Mouse (Mus musculus): Measurements from ENCODE around the gene Gm12830. TPM values are rescaled to one million over a fixed set of nuclear protein-coding genes. Genes with fewer than 3 reads are reported as not detected.

Gm12830 gene
- polyA plus RNA-seq, 1 experiment from 2014 or later, result not detected

DNA sequence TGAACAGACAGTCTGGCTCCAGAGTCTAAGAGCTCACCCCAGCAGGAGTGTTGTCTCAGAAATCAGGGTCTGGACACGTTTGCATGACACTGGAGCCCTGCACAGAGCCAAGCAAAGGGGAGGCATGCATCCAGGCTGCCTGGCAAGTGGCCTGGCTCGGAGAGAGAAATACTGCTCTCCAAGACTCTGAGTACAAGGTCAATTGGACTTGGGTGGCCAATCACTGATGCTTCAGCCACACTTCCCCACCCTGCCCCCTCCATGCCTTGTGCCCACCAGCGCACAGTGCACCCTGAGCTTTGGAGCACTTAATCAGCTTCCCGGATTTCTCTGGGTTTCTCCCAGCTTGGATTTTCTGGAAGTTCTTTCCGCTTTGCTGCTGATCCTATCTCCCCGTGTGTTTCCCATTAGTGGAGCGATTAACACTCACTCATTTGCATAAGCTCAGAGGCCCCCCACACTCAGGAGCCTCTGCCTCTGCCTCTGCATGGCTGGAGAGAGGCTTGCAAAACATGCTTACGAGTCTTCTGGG, 55.0 kb downstream of the Gm12830 start:
- no peaks in the 10 kb centered on the region for H3K9me3 ChIP-seq (ENCODE audit: control insufficient read depth, low read length)
- peak; percentile 51; the same call in 1 of the 2 replicates for ATAC-seq (ENCODE audit: low FRiP score)
- no peak for DNase-seq (ENCODE audit: low spot score)

DNA sequence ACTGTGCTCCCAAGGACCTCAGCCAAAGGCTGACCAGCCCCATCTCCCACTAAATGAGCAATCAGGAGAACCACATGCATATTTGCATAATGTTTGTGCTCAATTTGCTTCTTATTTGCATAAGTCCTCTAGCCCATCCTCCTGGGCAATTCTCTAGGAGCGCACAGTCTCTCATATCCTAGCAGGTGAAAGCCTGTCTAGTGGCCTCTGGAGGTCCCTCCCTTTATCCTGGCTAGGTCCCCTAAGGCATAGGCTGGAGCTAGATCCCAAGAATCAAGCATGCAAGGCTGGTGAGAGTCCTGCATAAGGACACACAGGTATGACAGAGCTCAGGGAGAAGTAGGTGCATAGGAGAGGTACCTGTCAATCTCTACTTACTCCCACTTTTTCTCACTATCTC, 60.7 kb downstream of the Gm12830 start:
- Histone ChIP-seq H3K4me2 (replicated peaks) (no peak overlapping the region), H3K9me3 (ENCODE audit: control insufficient read depth, low read length) (no peaks in the 10 kb centered on the region), H3K27me3 (ENCODE audit: control insufficient read depth, insufficient read depth, low read length) (no peaks in the 10 kb centered on the region), H3K4me3 (replicated peaks; ENCODE audit: low read length) (no peak overlapping the region), H3K27ac (no peak overlapping the region), H3K36me3 (replicated peaks; ENCODE audit: control insufficient read depth, insufficient read depth) (no peaks in the 10 kb centered on the region), H3K4me1 (replicated peaks; ENCODE audit: control insufficient read depth, insufficient read depth, low read length) (no peaks in the 10 kb centered on the region), H3K9ac (no peak overlapping the region)
- ATAC-seq (ENCODE audit: low FRiP score) (no peak), DNase-seq (ENCODE audit: low spot score) (no peak)
- WGBS, result 59% methylated on average over 1 of the region's 1 CpGs

More for the DNA sequence above, 55.0 kb downstream of the Gm12830 start:
- H3K27ac ChIP-seq, result no peak overlapping the region
- H3K9ac ChIP-seq, result no peak overlapping the region
- H3K4me1 ChIP-seq (replicated peaks; ENCODE audit: control insufficient read depth, insufficient read depth, low read length), result no peaks in the 10 kb centered on the region
- no peak overlapping the region for H3K4me3 ChIP-seq (replicated peaks; ENCODE audit: low read length)
- no peaks in the 10 kb centered on the region for H3K27me3 ChIP-seq (ENCODE audit: control insufficient read depth, insufficient read depth, low read length)
- 31% methylated on average over 8 of the region's 8 CpGs for WGBS
- no peaks in the 10 kb centered on the region for H3K36me3 ChIP-seq (replicated peaks; ENCODE audit: control insufficient read depth, insufficient read depth)
- no peak overlapping the region for H3K4me2 ChIP-seq (replicated peaks)

DNA sequence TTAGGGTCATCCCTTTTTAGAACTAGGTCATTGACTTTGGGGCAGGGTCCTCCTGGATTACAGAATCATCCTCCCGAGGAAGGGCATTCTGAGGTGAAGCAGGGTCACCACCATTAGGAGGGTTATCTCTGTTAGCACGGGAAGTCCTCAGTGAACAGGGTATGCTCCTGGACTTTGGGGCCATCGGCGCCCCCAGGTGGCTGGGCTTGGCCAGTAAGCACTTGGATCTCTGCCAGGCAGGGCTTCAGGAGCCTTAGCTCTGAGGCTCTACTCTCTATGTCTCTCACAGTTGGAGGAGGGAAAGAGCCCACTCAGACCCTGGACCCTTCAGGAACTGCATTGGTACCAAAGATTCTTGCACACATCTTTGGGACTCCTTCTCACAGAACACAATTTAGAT, 76.3 kb downstream of the Gm12830 start:
- Histone ChIP-seq H3K4me3 (replicated peaks; ENCODE audit: low read length) (no peak overlapping the region), H3K9ac (no peak overlapping the region), H3K9me3 (ENCODE audit: control insufficient read depth, low read length) (no peaks in the 10 kb centered on the region), H3K36me3 (replicated peaks; ENCODE audit: control insufficient read depth, insufficient read depth) (no peaks in the 10 kb centered on the region), H3K27ac (no peak overlapping the region), H3K4me1 (replicated peaks; ENCODE audit: control insufficient read depth, insufficient read depth, low read length) (no peaks in the 10 kb centered on the region), H3K27me3 (ENCODE audit: control insufficient read depth, insufficient read depth, low read length) (peaks cover 62% of the 10 kb centered on the region), H3K4me2 (replicated peaks) (no peak overlapping the region)
- 16% methylated on average over 4 of the region's 4 CpGs for WGBS
- no peak for DNase-seq (ENCODE audit: low spot score)
- ATAC-seq (ENCODE audit: low FRiP score), result no peak

DNA sequence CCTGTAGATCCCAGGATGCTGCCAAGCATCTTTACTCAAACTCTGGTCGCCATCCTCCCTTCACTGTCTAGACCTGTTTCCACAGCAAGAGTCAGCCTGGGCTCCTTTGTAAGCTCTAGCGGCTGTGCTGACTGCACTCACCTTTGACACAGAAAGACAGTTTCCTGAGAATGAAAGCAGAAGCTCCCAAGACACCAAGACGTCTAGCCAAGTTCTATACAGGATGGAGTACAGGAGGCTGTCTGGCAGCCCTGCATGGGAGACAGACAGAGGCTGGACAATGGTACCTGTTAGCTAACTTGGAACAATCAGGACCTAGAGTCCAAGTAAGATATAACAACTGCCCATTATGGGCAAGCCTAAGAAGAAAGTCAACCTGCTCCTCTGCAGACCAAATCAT, 78.4 kb downstream of the Gm12830 start:
- H3K9me3 ChIP-seq (ENCODE audit: control insufficient read depth, low read length), result no peaks in the 10 kb centered on the region
- H3K27ac ChIP-seq, result no peak overlapping the region
- 7% methylated on average over 3 of the region's 3 CpGs for WGBS
- no peak for DNase-seq (ENCODE audit: low spot score)
- peaks cover 82% of the 10 kb centered on the region for H3K27me3 ChIP-seq (ENCODE audit: control insufficient read depth, insufficient read depth, low read length)
- no peak overlapping the region for H3K4me3 ChIP-seq (replicated peaks; ENCODE audit: low read length)
- no peaks in the 10 kb centered on the region for H3K36me3 ChIP-seq (replicated peaks; ENCODE audit: control insufficient read depth, insufficient read depth)
- no peak overlapping the region for H3K9ac ChIP-seq
- no peak overlapping the region for H3K4me2 ChIP-seq (replicated peaks)
- H3K4me1 ChIP-seq (replicated peaks; ENCODE audit: control insufficient read depth, insufficient read depth, low read length), result no peaks in the 10 kb centered on the region
- ATAC-seq (ENCODE audit: low FRiP score), result no peak

DNA sequence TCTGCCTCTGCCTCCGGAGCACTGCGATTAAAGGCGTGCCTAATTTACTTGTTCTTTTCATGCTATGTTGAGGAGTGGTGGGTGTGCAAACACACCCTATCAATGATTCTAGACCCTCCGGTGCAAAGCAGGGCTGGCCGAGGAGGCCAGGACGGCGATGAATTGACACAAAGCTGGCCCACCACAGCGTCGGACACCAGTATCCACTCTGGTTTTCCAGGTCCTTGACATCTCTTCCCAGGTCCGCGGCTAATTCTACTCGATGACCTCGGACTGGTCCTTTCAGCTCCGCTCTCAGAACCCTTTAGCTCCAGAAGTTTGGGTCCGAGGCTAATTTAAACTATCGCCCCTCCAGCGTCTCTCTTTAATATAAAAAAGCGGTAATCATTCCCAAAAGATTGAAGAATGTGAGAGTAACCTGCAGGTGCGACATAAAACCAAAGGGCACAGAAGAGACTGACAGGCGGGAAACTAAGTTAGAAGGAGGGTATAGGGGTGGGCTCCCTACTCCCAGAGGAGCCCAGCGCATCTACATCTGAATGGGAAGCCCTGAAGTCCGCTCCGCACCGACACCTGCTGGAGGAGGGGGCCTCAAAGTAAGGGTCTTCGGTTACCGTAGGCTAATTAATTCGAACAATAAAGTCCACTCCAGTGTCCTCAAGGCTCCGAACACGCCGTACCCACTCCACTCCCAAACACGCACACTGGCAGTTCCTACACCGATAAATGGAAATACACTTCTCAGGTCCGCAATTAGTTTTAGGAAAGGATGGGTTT, 79.5 kb downstream of the Gm12830 start:
- DNase-seq (ENCODE audit: low spot score), result no peak
- no peak for ATAC-seq (ENCODE audit: low FRiP score)
- 2% methylated on average over 33 of the region's 33 CpGs for WGBS

DNA sequence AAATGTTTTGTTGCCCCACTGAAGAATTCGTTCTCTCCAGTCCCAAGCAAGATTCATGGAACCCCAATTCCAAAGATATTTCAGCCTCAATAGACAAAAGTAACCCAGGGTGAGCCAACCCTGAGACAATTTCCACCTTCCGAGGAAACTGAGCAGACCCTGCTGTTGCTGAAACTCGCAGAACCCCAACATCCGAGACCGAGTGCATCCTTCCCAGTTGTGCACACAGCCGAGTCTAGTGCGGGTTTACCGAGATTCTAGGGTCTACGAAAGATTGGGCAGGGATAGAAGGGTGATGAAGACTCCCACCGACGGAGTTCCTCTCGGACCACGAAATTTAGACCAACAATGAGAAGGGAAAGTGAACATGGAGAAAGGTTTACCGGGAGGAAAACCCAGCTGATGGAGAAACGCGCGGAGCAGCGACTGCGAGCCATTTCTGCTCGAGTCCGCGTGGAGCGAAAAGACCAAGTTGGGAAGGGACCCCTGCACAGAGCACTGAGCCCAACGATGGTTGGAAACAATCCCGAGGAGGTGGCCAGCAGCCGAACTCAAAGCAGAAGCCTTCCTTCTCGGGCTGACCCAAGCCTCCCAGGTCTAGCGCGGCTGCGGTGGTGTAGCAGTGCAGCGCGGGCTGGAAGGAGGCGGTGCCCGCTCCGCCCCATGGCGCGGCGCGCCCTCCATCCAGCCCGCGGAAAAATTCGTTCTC, 80.3 kb downstream of the Gm12830 start:
- under 1% methylated on average over 41 of the region's 42 CpGs for whole genome bisulfite sequencing
- Histone ChIP-seq H3K4me2 (replicated peaks) (peak overlapping the region; percentile 3; the same call in 1 of the 2 replicates), H3K4me1 (replicated peaks; ENCODE audit: control insufficient read depth, insufficient read depth, low read length) (no peaks in the 10 kb centered on the region), H3K9me3 (ENCODE audit: control insufficient read depth, low read length) (no peaks in the 10 kb centered on the region), H3K9ac (no peak overlapping the region), H3K27ac (no peak overlapping the region), H3K27me3 (ENCODE audit: control insufficient read depth, insufficient read depth, low read length) (peaks cover 97% of the 10 kb centered on the region), H3K36me3 (replicated peaks; ENCODE audit: control insufficient read depth, insufficient read depth) (no peaks in the 10 kb centered on the region), H3K4me3 (replicated peaks; ENCODE audit: low read length) (no peak overlapping the region)
- DNase-seq (ENCODE audit: low spot score) (no peak), ATAC-seq (ENCODE audit: low FRiP score) (no peak; the same call in 1 of the 2 replicates)

More for the DNA sequence above, 79.5 kb downstream of the Gm12830 start:
- Histone ChIP-seq H3K4me1 (replicated peaks; ENCODE audit: control insufficient read depth, insufficient read depth, low read length) (no peaks in the 10 kb centered on the region), H3K27me3 (ENCODE audit: control insufficient read depth, insufficient read depth, low read length) (peaks cover 94% of the 10 kb centered on the region), H3K9ac (no peak overlapping the region), H3K4me3 (replicated peaks; ENCODE audit: low read length) (no peak overlapping the region), H3K27ac (no peak overlapping the region), H3K9me3 (ENCODE audit: control insufficient read depth, low read length) (no peaks in the 10 kb centered on the region), H3K36me3 (replicated peaks; ENCODE audit: control insufficient read depth, insufficient read depth) (no peaks in the 10 kb centered on the region), H3K4me2 (replicated peaks) (no peak overlapping the region)

DNA sequence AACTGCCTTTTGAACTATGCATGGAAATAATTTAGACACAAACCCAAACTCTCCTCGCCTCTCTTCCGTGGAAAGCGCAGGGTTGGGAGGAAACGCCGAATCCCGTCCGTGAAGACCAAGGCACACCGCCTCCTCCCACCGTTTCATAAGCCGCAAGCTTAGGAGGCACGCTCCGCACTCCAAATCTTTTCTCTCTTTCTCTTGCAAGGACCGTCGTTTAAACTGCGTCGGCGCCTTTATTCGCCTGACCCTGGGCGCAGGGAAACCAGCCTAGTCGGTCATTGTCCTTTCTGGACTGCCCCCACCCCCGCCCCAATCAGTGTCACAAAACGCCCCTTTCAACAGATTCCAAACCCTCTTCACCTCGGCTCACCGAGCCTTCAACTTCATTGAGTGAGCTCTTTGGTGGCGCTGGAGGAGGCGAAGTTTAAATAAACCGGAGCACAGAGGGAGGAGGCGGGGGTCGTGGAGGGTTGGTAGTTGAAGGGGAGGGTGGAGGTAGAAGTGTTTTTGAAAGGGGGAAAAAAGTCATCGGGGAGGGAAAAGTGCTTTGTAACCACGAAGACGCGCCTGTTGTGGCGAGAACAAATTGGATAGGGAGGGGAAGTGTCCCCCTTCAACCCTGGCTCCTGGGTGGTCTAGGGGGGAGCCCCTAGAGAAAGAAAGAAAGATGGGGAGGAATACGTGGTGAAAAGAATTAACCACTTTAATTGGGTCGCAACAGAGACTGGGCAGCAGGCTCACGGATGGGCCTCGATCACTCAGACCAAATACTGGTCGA, 81.3 kb downstream of the Gm12830 start:
- ATAC-seq (ENCODE audit: low FRiP score), result no peak
- H3K27me3 ChIP-seq (ENCODE audit: control insufficient read depth, insufficient read depth, low read length), result peaks cover 97% of the 10 kb centered on the region
- no peaks in the 10 kb centered on the region for H3K4me1 ChIP-seq (replicated peaks; ENCODE audit: control insufficient read depth, insufficient read depth, low read length)
- no peaks in the 10 kb centered on the region for H3K36me3 ChIP-seq (replicated peaks; ENCODE audit: control insufficient read depth, insufficient read depth)
- under 1% methylated on average over 39 of the region's 39 CpGs for whole genome bisulfite sequencing
- no peak overlapping the region for H3K27ac ChIP-seq
- H3K4me2 ChIP-seq (replicated peaks), result peak overlapping the region; percentile 3; the same call in 1 of the 2 replicates
- no peaks in the 10 kb centered on the region for H3K9me3 ChIP-seq (ENCODE audit: control insufficient read depth, low read length)
- no peak for DNase-seq (ENCODE audit: low spot score)
- no peak overlapping the region for H3K4me3 ChIP-seq (replicated peaks; ENCODE audit: low read length)
- no peak overlapping the region for H3K9ac ChIP-seq

DNA sequence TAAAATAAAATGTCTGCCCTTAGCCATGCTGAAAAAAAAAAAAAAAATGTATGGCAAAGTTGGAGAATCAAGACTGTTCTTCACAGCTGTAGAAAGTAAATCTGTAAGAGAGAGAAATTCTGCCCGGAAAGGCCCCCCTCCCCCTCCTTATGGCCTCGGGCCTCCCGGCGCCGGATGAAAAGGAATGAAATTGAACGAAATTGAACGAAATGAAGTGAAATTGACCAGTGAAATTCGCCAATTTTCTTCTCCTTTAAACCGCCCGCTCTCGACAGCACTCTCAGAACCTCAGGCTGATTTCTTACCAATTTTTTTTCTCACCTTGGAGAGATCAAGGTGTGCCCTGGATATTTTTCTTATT, 81.9 kb downstream of the Gm12830 start:
- 3% methylated on average over 11 of the region's 11 CpGs for WGBS
- Histone ChIP-seq H3K4me2 (replicated peaks) (no peak overlapping the region), H3K4me1 (replicated peaks; ENCODE audit: control insufficient read depth, insufficient read depth, low read length) (no peaks in the 10 kb centered on the region; the same call in 1 of the 2 replicates), H3K9me3 (ENCODE audit: control insufficient read depth, low read length) (no peaks in the 10 kb centered on the region), H3K9ac (no peak overlapping the region), H3K4me3 (replicated peaks; ENCODE audit: low read length) (no peak overlapping the region), H3K27ac (no peak overlapping the region), H3K36me3 (replicated peaks; ENCODE audit: control insufficient read depth, insufficient read depth) (no peaks in the 10 kb centered on the region), H3K27me3 (ENCODE audit: control insufficient read depth, insufficient read depth, low read length) (peaks cover 96% of the 10 kb centered on the region)
- DNase-seq (ENCODE audit: low spot score), result no peak
- no peak for ATAC-seq (ENCODE audit: low FRiP score)

DNA sequence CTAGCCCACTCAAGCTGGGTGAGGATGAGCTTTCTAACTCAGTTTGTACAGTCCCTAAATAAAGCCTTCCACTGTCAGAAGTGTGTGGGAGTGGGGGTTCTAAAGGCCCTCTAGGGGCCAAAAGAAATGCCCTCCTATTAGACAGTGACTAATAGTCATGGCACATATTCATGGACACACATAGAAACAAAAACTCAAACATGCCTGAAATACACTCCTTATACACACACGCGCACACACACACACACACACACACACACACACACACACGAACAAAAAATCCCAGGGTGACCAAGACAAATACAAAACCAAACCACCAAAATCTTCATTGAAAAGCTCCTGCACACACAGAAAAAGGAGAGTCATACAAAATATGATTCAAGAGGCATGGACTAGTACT, 84.0 kb downstream of the Gm12830 start:
- Histone ChIP-seq H3K4me3 (replicated peaks; ENCODE audit: low read length) (no peak overlapping the region), H3K9me3 (ENCODE audit: control insufficient read depth, low read length) (no peaks in the 10 kb centered on the region), H3K9ac (no peak overlapping the region), H3K36me3 (replicated peaks; ENCODE audit: control insufficient read depth, insufficient read depth) (no peaks in the 10 kb centered on the region), H3K27me3 (ENCODE audit: control insufficient read depth, insufficient read depth, low read length) (peaks cover 96% of the 10 kb centered on the region), H3K4me2 (replicated peaks) (no peak overlapping the region), H3K4me1 (replicated peaks; ENCODE audit: control insufficient read depth, insufficient read depth, low read length) (no peaks in the 10 kb centered on the region; the same call in 1 of the 2 replicates), H3K27ac (no peak overlapping the region)
- WGBS, result 47% methylated on average over 3 of the region's 3 CpGs
- DNase-seq (ENCODE audit: low spot score), result no peak
- no peak for ATAC-seq (ENCODE audit: low FRiP score)
